Mouse (Mus musculus) testis, adult 2 months (tissue): ENCODE measurements at regions not wholly inside any gene's neighbourhood (a gene's known extent, or its start where the extent isn't known, plus 50 kb on each side); places are given as distances from the start of the nearest gene placed in this dataset.

Experiments
- CTCF ChIP-seq: fragments of 200-500 bp; IDR thresholded peaks from 2 replicates; pipeline ENCODE4 v1.5.1; 2012; ENCODE audit warnings: low read depth, mild to moderate bottlenecking, inconsistent platforms, low read length, moderate library complexity; ENCODE audit not compliant: control insufficient read depth, insufficient read depth, insufficient replicate concordance
- POLR2A ChIP-seq: fragments of 200-500 bp; IDR thresholded peaks from 2 replicates; pipeline ENCODE4 v1.6.1; 2012; ENCODE audit warnings: low read depth, mild to moderate bottlenecking, inconsistent platforms, low read length, moderate library complexity; ENCODE audit not compliant: control insufficient read depth

GRCm38 (mm10) chr4:39809950-39810349, 332.9 kb upstream of the Aco1 start:
- TF ChIP-seq CTCF (no peak), POLR2A (no peak)
